Mouse (Mus musculus) layer of hippocampus, adult 9-11 months (tissue): Measurements from ENCODE around the gene Kcnh3.
"Not testable (repeated sequence)": the region's sequence is repeated elsewhere in the genome, so short reads cannot be mapped to it uniquely, and the experiment has no call there.

Source experiments
- DNase-seq: peaks from one replicate; pipeline ENCODE4 v3.0.0; 2022

The Kcnh3 gene

DNA sequence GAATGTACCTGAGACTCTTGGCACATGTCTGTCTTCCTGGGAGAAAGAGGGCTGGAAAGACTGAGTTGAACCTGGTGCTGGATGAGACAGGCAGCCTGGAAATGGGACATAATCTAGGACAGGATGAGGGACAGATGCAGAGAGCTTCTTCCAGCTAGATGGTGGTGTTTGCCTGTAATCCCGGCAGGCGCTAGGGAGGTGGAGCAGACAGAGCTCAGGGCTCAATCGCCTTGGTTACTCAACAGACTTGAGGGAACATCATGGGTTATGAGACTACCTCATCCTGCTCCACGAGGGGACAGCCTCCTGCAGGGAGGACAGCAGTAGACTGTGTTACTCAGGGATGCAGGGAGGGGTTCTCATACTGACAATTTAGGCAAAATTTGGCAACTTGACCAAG lies 16.6 kb downstream of the Kcnh3 start:
- DNase-seq: no peak

GRCm38 (mm10) chr15:99242045-99242444 lies 17.4 kb downstream of the Kcnh3 start:
- DNase-seq: no peak

DNA sequence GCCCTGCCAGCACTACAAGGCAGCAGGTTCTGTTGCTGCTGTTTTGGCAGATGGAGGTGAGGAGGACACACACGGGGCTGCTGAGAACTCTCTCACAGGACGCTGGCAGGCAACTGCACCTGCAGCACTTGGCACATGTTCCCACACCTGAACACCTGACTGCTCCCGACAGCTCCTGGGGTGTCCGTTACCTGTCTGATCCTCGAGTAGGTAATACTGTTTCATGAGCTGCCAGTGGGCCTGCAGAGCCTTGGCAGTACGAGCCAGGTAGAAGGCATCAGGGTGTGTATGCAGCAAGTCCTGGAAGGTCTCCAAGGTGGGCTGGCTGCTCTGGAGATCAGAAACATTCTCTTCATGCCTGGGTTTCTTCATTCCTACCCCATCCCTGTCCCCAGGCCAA lies 22.1 kb downstream of the Kcnh3 start:
- DNase-seq: not testable (repeated sequence)

DNA sequence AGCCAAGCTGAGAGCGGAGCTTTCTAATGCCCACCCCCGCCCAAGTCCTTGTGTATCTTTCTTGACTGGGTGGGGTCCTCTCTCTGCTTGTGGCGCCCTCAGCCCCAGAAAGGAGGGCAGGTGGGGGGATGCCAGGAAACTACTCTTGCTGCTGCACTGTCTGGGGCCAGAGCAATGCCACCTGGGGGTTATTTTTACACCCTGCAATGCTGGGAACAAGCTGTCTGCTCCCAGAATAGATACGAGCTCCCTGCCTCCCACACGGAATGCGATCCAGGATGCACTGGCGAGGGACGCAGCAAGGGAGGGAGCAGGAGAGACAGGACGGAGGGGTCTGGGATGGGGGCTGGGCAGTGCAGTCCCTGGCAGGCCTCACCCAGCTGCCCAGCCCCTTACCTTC lies 24.3 kb downstream of the Kcnh3 start:
- peak; percentile 87 for DNase-seq

- no peak for DNase-seq
Observed at GRCm38 (mm10) chr15:99249938-99250337, 25.3 kb downstream of the Kcnh3 start.

- DNase-seq: not testable (repeated sequence)
Observed at GRCm38 (mm10) chr15:99251111-99251510, 26.4 kb downstream of the Kcnh3 start.

DNA sequence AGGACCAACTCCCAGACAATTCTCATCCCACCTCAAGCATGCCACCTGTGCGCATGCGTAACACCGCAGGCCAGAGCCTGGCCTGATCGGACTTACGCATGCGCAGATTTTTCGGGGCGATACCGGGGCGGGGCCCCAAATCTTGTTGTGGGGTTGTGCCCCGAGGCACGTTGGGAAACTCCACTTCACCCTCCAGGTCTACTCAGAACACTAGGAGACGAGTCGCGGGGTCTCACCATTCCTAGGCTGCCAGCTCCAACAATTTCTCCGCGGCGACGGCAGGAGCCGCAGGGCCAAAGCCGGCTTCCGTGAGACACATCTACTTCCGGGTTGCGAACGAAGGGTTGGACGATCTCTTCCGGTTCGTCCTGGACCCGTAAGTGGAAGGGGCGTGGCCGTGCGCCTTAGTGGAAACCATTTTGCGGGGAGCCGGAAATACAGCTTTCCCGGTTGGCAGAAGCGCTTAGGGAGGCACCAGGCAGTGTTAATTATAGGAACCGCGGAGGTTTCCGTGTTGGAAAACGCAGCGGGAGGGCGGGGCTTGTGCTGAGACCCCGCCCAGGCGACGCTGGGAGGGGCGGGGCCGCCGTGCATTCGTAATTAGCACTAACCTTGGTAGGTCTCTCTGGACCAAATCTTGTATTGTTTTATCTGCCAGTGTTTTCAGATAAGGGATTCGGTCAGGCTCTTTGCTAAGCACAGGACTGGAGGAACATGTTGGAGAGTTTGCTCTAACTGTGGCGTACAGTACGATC lies 27.1 kb downstream of the Kcnh3 start, which contains the start of gene Mcrs1:
Gene Mcrs1, minus strand, starts transcription at position 336 of the 755 bp plus-strand sequence.
- DNase-seq: peak; percentile 99

DNA sequence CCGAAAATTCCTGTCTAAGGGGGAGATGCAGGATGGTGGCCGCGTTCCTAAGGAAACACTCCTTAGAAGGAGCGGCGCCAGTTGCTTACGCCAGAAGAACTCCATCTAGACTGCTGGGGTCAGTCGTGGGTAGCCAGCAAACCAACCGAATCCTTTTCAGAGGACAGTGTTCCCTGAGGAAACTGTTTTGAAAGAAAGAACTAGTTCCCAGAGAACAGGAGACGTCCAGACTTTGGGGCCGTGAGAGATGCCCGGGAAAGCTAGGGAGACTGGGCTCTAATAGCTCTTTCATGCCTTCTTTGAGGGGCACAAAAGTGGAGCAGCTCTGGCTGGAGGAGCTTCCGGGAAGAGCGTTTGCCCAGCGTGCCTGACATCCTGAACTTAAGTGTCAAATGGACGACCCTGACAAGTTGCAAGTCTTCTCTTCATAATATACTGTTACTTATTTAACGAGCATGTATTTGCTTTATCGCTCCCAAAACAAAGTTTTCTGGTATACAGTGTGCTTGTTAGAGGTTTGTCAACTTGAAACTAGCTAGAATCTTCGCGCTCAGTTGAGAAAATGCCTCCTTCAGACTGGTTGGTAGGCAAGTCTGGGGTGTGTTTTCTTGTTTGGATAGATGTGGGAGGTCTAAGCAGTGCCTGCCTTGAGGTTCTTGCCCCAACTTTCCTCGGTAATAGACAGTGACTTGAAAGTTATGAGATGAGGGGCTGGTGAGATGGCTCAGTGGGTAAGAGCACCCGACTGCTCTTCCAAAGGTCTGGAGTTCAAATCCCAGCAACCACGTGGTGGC lies 27.9 kb downstream of the Kcnh3 start:
- peak; percentile 60 for DNase-seq

GRCm38 (mm10) chr15:99253175-99253479 lies 28.5 kb downstream of the Kcnh3 start:
- not testable (repeated sequence) for DNase-seq

DNA sequence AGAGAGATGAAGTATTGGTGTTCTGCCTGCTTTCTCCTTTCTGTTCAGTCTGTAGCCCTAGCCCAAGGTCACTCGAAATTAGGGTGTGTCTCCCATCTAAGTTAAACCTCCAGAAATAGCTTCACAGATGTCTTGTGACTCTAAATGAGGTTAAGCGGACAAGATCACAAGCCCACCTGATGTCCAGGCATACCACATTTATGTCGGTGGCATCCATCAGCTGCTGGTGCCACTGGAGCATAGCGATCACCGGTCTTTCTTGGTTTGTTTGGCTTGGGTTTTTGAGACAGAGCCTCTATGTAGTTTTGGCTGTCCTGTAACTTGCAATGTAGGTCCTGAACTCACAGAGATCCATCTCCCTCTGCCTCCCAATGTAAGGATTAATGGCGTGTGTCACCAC lies 29.1 kb downstream of the Kcnh3 start:
- DNase-seq: no peak

GRCm38 (mm10) chr15:99254477-99255005 lies 29.9 kb downstream of the Kcnh3 start:
- DNase-seq: no peak

DNA sequence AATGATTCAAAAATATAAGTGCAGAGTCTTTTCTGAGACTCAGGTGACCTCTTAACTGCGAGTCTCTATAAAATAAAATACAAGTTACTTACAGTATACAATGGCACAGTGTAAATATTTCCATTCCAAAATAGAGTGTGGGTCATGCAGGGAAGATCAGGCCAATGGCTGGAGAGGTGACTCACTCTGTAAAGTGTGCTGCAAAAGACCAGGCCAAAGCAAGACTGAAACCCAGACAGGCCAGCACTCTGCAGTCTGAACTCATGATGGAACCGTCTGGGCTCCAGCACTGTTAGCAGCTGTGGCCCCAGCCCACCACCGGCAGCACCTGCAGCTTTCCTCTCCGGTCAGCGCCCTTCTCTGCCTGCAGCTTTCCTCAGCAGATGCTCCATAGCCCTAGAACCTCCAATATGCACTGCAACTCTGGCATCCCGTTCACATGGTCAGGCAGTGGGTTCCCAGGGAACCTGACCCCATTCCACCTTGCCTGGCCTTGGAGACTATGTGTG lies 30.6 kb downstream of the Kcnh3 start:
- DNase-seq: no peak

- DNase-seq: no peak
Observed at GRCm38 (mm10) chr15:99259167-99259729, 34.6 kb downstream of the Kcnh3 start.

DNA sequence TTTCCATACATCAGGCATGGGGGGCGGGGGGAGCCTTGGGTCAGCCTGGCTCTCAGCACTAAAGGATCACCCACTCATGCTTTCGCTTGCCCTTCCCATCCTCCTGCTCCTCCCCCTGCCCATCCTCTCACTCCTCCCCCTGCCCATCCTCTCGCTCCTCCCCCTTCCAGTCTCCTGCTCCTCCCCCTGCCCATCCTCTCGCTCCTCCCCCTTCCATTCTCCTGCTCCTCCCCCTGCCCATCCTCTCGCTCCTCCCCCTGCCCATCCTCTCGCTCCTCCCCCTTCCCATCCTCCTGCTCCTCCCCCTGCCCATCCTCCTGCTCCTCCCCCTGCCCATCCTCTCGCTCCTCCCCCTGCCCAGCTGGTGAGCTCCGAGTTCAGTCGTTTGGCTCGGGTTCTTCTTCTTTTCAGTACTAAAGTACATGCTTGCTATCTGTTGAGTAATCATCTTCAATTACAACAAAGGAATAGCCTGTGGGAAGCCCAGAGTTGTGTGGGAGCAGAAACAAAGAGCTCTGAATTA lies 35.1 kb downstream of the Kcnh3 start:
- peak; percentile 77 for DNase-seq

DNA sequence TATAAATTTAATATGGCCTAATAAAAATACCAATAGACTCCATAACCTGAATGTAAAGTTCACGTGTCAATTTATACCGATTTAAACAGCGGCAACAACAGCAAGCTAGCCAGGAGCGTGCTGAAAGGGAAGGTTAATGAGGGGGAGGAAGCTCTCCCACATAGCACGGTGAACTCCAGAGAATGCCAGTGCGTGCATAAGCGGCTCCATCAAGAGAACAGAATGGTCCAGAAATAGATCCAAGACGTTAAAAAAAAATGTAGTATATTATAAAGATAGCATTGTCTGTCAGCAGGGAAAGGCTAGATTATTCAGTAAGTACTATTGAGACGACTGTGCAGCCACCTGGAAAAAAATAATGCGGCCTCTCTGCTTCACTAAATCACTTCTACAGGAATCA lies 38.0 kb downstream of the Kcnh3 start:
- DNase-seq: no peak

DNA sequence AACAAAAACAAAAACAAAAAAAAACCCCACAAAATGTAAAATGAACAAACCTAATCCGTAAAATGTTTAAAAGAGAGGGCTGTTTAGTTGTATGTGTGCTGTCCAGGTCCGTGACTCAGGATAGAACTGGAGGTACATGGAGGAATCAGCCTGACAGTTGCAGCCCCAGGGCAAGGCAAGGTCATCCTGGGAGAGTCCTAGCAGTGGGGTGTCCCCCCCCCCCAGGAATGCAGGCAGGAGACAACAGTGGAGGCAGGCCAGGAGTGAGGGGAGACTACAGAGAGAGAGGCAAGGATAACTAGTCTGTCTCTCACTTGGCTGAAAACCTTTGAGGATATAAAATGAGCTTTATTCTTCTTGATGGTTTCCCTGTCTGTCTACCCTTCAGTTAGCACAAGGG lies 39.7 kb downstream of the Kcnh3 start:
- DNase-seq: no peak

- DNase-seq: peak; percentile 79
Observed at GRCm38 (mm10) chr15:99265679-99266078, 41.0 kb downstream of the Kcnh3 start.

GRCm38 (mm10) chr15:99276095-99276494 lies 51.4 kb downstream of the Kcnh3 start:
- no peak for DNase-seq

- DNase-seq: no peak
Observed at GRCm38 (mm10) chr15:99278271-99278670, 53.6 kb downstream of the Kcnh3 start.

DNA sequence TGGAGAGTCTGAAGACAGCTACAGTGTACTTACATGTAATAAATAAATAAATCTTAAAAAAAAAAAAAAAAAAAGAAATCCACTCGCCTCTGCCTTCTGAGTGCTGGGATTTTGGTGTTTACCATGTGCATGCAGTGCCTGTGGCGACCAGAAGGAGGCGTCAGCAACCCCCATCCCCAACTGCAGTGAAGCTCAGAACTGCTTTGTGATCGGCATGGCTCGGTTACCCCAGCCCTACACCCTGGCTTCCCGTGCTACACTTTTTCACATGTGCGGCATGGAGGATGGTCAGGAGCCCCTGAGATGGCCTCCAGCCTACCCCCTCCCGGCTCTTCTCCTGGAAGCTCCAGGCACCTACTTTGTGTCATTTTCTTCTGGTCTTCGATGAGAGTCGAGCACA lies 58.8 kb downstream of the Kcnh3 start:
- DNase-seq: no peak

GRCm38 (mm10) chr15:99284527-99285188 lies 60.0 kb downstream of the Kcnh3 start:
- DNase-seq: no peak

GRCm38 (mm10) chr15:99285189-99285535 lies 60.5 kb downstream of the Kcnh3 start:
- no peak for DNase-seq

GRCm38 (mm10) chr15:99290586-99290985 lies 65.9 kb downstream of the Kcnh3 start:
- no peak for DNase-seq
